Mouse (Mus musculus) liver (tissue): ENCODE measurements around the gene Gpr15.
A peak's percentile ranks its signal among the peaks of the same experiment; 100 is the strongest.

Experiments used
- DNase-seq: peaks from one replicate; pipeline ENCODE4 v3.0.0-alpha.2; 2020; ENCODE audit warnings: mixed read lengths

The Gpr15 gene

GRCm38 (mm10) chr16:58718666-58719120 is at the start of gene Gpr15:
TSS of gene Gpr15 (minus strand) at chr16:58719070.
- DNase-seq, result no peak

GRCm38 (mm10) chr16:58763076-58763475 is 44.2 kb upstream of the Gpr15 start, which contains the start of gene Olfr172:
TSS of gene Olfr172 (minus strand) at chr16:58763176.
- no peak for DNase-seq

- no peak for DNase-seq
Measured at GRCm38 (mm10) chr16:58756191-58756590, 37.3 kb upstream of the Gpr15 start.

GRCm38 (mm10) chr16:58751314-58751713 is 32.4 kb upstream of the Gpr15 start:
- no peak for DNase-seq

GRCm38 (mm10) chr16:58746715-58747114 is 27.8 kb upstream of the Gpr15 start:
- no peak for DNase-seq

GRCm38 (mm10) chr16:58740751-58741150 is 21.9 kb upstream of the Gpr15 start:
- DNase-seq, result no peak

GRCm38 (mm10) chr16:58738800-58739199 is 19.9 kb upstream of the Gpr15 start:
- DNase-seq, result peak; percentile 51

- no peak for DNase-seq
Measured at GRCm38 (mm10) chr16:58738205-58738604, 19.3 kb upstream of the Gpr15 start.

GRCm38 (mm10) chr16:58728176-58728671 is 9.4 kb upstream of the Gpr15 start:
- peak; percentile 18 for DNase-seq

- peak; percentile 96 for DNase-seq
Measured at GRCm38 (mm10) chr16:58727477-58728131, 8.7 kb upstream of the Gpr15 start, which contains the start of gene Cldnd1. TSS of gene Cldnd1 (plus strand) at chr16:58727910.

- no peak for DNase-seq
Measured at GRCm38 (mm10) chr16:58726680-58727476, 8.0 kb upstream of the Gpr15 start.

- no peak for DNase-seq
Measured at GRCm38 (mm10) chr16:58722292-58722691, 3.4 kb upstream of the Gpr15 start.

GRCm38 (mm10) chr16:58715018-58715417 is 3.9 kb downstream of the Gpr15 start:
- DNase-seq, result no peak

- no peak for DNase-seq
Measured at GRCm38 (mm10) chr16:58713128-58713527, 5.7 kb downstream of the Gpr15 start.

GRCm38 (mm10) chr16:58712221-58712620 is 6.6 kb downstream of the Gpr15 start:
- DNase-seq, result no peak

GRCm38 (mm10) chr16:58709536-58709935 is 9.3 kb downstream of the Gpr15 start:
- DNase-seq, result no peak

GRCm38 (mm10) chr16:58708601-58709475 is 10.0 kb downstream of the Gpr15 start:
- no peak for DNase-seq

- no peak for DNase-seq
Measured at GRCm38 (mm10) chr16:58707276-58707905, 11.5 kb downstream of the Gpr15 start.

GRCm38 (mm10) chr16:58704999-58705398 is 13.9 kb downstream of the Gpr15 start:
- DNase-seq, result no peak

- DNase-seq, result no peak
Measured at GRCm38 (mm10) chr16:58703382-58704124, 15.3 kb downstream of the Gpr15 start.

GRCm38 (mm10) chr16:58702329-58702932 is 16.4 kb downstream of the Gpr15 start:
- DNase-seq, result no peak
